Comparison of ENCODE assay signal across 12 mouse cellular contexts in the genomic region with DNA sequence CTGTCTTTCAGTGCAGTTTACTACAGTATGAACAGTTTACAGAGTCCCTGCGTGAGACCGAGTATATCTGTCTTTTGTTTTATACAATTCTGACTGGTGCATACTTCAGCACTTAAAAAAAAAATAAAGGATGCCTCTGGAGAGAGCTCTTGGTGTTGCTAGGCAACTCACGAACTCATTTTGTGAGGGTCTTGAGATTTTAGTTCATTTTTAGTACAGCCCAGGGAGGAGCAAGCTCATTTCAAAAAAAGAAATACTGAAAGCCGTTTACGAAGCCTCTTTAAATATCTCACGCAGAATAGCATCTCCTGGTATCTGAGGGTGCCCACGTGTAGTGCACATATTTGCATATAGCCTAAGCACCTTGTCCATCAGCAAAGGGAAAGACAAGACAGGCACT. TPM values are rescaled to one million over a fixed set of nuclear protein-coding genes. Genes with fewer than 3 reads are reported as not detected.
DNase-seq lines count a peak whose midpoint lies in the region; ATAC-seq lines count a peak whose summit lies in the region.
"Had no signal": no experiment of that assay in that cellular context is flagged by ENCODE, and none has a peak within 500 bp of the region (broad histone marks: within the 10 kb centered on the region; RNA-seq: fewer than 3 reads in every experiment).

No protein-coding gene starts in this region.

- no peaks in the 10 kb centered on the region for H3K36me3 ChIP-seq in embryonic facial prominence, embryonic 11.5 days (replicated peaks; ENCODE audit: control insufficient read depth, insufficient read depth, low read depth, low read length)
- H3K36me3 ChIP-seq in embryonic facial prominence, embryonic 10.5 days (replicated peaks): peaks cover 22% of the 10 kb centered on the region
- H3K36me3 ChIP-seq in hindbrain, embryonic 10.5 days: peaks cover 32% of the 10 kb centered on the region
- H3K36me3 ChIP-seq in midbrain, embryonic 16.5 days (ENCODE audit: control insufficient read depth, insufficient read depth, low read length): peaks cover 11% of the 10 kb centered on the region
- H3K36me3 ChIP-seq in kidney, embryonic 16.5 days (ENCODE audit: insufficient read depth, low read length): peaks cover 9% of the 10 kb centered on the region; the same call in 1 of the 2 replicates
- H3K36me3 ChIP-seq: G1E had no signal

- H3K4me2 ChIP-seq in embryonic facial prominence, embryonic 11.5 days (ENCODE audit: low read depth, low read length): no peak overlapping the region
- H3K4me2 ChIP-seq in midbrain, embryonic 16.5 days (ENCODE audit: low read length): peak overlapping the region; percentile 31
- H3K4me2 ChIP-seq in kidney, embryonic 16.5 days (replicated peaks; ENCODE audit: low read depth, low read length): no peak overlapping the region
- H3K4me2 ChIP-seq: liver, embryonic 13.5 days had no signal

- 47% methylated on average over 7 of the region's 7 CpGs for WGBS in embryonic facial prominence, embryonic 11.5 days
- 58% methylated on average over 7 of the region's 7 CpGs for WGBS in embryonic facial prominence, embryonic 10.5 days
- 21% methylated on average over 7 of the region's 7 CpGs for WGBS in hindbrain, embryonic 10.5 days
- 1% methylated on average over 7 of the region's 7 CpGs for WGBS in midbrain, embryonic 16.5 days
- WGBS in kidney, embryonic 16.5 days: 58% methylated on average over 7 of the region's 7 CpGs

- intact Hi-C loops in left cerebral cortex, postnatal 14 days (cut with DNase I): no loop called here

- H3K4me1 ChIP-seq in embryonic facial prominence, embryonic 11.5 days (ENCODE audit: control insufficient read depth, insufficient read depth, low read length): no peaks in the 10 kb centered on the region
- H3K4me1 ChIP-seq in embryonic facial prominence, embryonic 10.5 days: peaks cover 28% of the 10 kb centered on the region
- H3K4me1 ChIP-seq in hindbrain, embryonic 10.5 days (replicated peaks): peaks cover 31% of the 10 kb centered on the region
- peaks cover 33% of the 10 kb centered on the region for H3K4me1 ChIP-seq in midbrain, embryonic 16.5 days (ENCODE audit: control insufficient read depth, insufficient read depth, low read length)
- H3K4me1 ChIP-seq in kidney, embryonic 16.5 days (ENCODE audit: insufficient read depth, low read length): peaks cover 10% of the 10 kb centered on the region; the same call in 1 of the 2 replicates
- H3K4me1 ChIP-seq: liver, embryonic 13.5 days had no signal

- DNase-seq in embryonic facial prominence, embryonic 11.5 days (ENCODE audit: low spot score): no peak
- DNase-seq in embryonic facial prominence, embryonic 10.5 days (ENCODE audit: low spot score): no peak
- peak; percentile 52 to 70 for DNase-seq in left cerebral cortex, postnatal 14 days (ENCODE audit: low spot score in 2 of 2)
- no peak for DNase-seq in left cerebral cortex, adult 11 months (ENCODE audit: low spot score)
- no peak for DNase-seq in hindbrain, embryonic 10.5 days (ENCODE audit: low spot score)
- no peak for DNase-seq in layer of hippocampus, postnatal 25 days (ENCODE audit: extremely low spot score in 1 of 2, low spot score in 1 of 2)
- DNase-seq: kidney, postnatal 4 days; liver, embryonic 13.5 days had no signal

- H3K27ac ChIP-seq in embryonic facial prominence, embryonic 11.5 days (replicated peaks; ENCODE audit: low read depth, low read length): no peak overlapping the region
- H3K27ac ChIP-seq in embryonic facial prominence, embryonic 10.5 days (replicated peaks): no peak overlapping the region
- peak overlapping the region; percentile 37 for H3K27ac ChIP-seq in hindbrain, embryonic 10.5 days
- peak overlapping the region; percentile 74 for H3K27ac ChIP-seq in midbrain, embryonic 16.5 days (ENCODE audit: low read length)
- no peak overlapping the region for H3K27ac ChIP-seq in kidney, embryonic 16.5 days (ENCODE audit: low read length)
- H3K27ac ChIP-seq: liver, embryonic 13.5 days had no signal

- ATAC-seq in embryonic facial prominence, embryonic 11.5 days (replicated peaks; ENCODE audit: insufficient number of reproducible peaks, low FRiP score, low TSS enrichment, low read depth): 0 out of 2 replicates have a peak, but pooled peaks have one; percentile 14
- ATAC-seq in midbrain, embryonic 16.5 days: peak; percentile 70
- ATAC-seq in kidney, embryonic 16.5 days (ENCODE audit: low FRiP score, low TSS enrichment): no peak
- ATAC-seq: activated CD4-positive, CD25-positive, alpha-beta regulatory T cell, adult 4 months had no signal

- no peak overlapping the region for H3K9ac ChIP-seq in embryonic facial prominence, embryonic 11.5 days (replicated peaks; ENCODE audit: low read length)
- peak overlapping the region; percentile 30; the same call in 1 of the 2 replicates for H3K9ac ChIP-seq in midbrain, embryonic 16.5 days (ENCODE audit: low read depth, low read length)
- no peak overlapping the region for H3K9ac ChIP-seq in kidney, embryonic 16.5 days (replicated peaks; ENCODE audit: low read length)
- H3K9ac ChIP-seq: liver, embryonic 13.5 days had no signal

- H3K27me3 ChIP-seq in embryonic facial prominence, embryonic 11.5 days (ENCODE audit: control insufficient read depth, insufficient read depth, low read length): no peaks in the 10 kb centered on the region
- H3K27me3 ChIP-seq in embryonic facial prominence, embryonic 10.5 days (replicated peaks; ENCODE audit: low read depth, poor library complexity, severe bottlenecking): no peaks in the 10 kb centered on the region
- H3K27me3 ChIP-seq in hindbrain, embryonic 10.5 days (ENCODE audit: insufficient read depth, poor library complexity, severe bottlenecking): no peaks in the 10 kb centered on the region
- H3K27me3 ChIP-seq in midbrain, embryonic 16.5 days (ENCODE audit: control insufficient read depth, insufficient read depth, low read depth, low read length): no peaks in the 10 kb centered on the region
- H3K27me3 ChIP-seq in kidney, embryonic 16.5 days (ENCODE audit: insufficient read depth, low read length): no peaks in the 10 kb centered on the region
- H3K27me3 ChIP-seq: liver, embryonic 13.5 days had no signal

- no peak overlapping the region for H3K4me3 ChIP-seq in embryonic facial prominence, embryonic 11.5 days (ENCODE audit: low read depth, low read length)
- no peak overlapping the region for H3K4me3 ChIP-seq in embryonic facial prominence, embryonic 10.5 days
- H3K4me3 ChIP-seq in hindbrain, embryonic 10.5 days: no peak overlapping the region
- H3K4me3 ChIP-seq in midbrain, embryonic 16.5 days (ENCODE audit: low read depth, low read length): no peak overlapping the region
- no peak overlapping the region for H3K4me3 ChIP-seq in kidney, embryonic 16.5 days (ENCODE audit: low read length)
- H3K4me3 ChIP-seq: liver, embryonic 13.5 days had no signal

- H3K9me3 ChIP-seq in embryonic facial prominence, embryonic 11.5 days (replicated peaks; ENCODE audit: control insufficient read depth, low read length): no peaks in the 10 kb centered on the region
- H3K9me3 ChIP-seq in embryonic facial prominence, embryonic 10.5 days: no peaks in the 10 kb centered on the region
- no peaks in the 10 kb centered on the region for H3K9me3 ChIP-seq in hindbrain, embryonic 10.5 days
- no peaks in the 10 kb centered on the region for H3K9me3 ChIP-seq in midbrain, embryonic 16.5 days (replicated peaks; ENCODE audit: control insufficient read depth, low read length, poor library complexity, severe bottlenecking)
- H3K9me3 ChIP-seq in kidney, embryonic 16.5 days (ENCODE audit: low read length): no peaks in the 10 kb centered on the region
- H3K9me3 ChIP-seq: liver, embryonic 13.5 days had no signal

RNA-seq across cellular contexts. Expression of a gene that starts 20.9 kb away (rescaled TPM):
- polyA plus RNA-seq in embryonic facial prominence, embryonic 11.5 days (2014; fragmentation: Nextera tagmentation; extraction: Ambion mirVana): 34.1 and 38.7 TPM in 2 replicates
- polyA plus RNA-seq in embryonic facial prominence, embryonic 10.5 days (2016; fragmentation: Nextera tagmentation; extraction: Ambion mirVana): 30.4 and 33.7 TPM in 2 replicates
- total RNA-seq in left cerebral cortex, postnatal 14 days (2021): 10 to 100 TPM; 81.3 to 84.9 TPM
- 48.3 and 58.4 TPM in 2 replicates for polyA plus RNA-seq in hindbrain, embryonic 10.5 days (2016; fragmentation: Nextera tagmentation; extraction: Ambion mirVana)
- 205 TPM in 2 replicates for polyA plus RNA-seq in midbrain, embryonic 16.5 days (2015; fragmentation: Nextera tagmentation; extraction: Ambion mirVana)
- polyA plus RNA-seq in kidney, embryonic 16.5 days (2015; fragmentation: Nextera tagmentation; extraction: Ambion mirVana): 37.2 and 39.3 TPM in 2 replicates
- 10 to 100 TPM; 18.0 to 24.3 TPM for total RNA-seq in layer of hippocampus, postnatal 25 days (2021)
- polyA plus RNA-seq: G1E had no signal

RNA-seq across cellular contexts. Expression of a gene that starts 54.9 kb away (rescaled TPM):
- 37.1 and 43.9 TPM in 2 replicates for polyA plus RNA-seq in embryonic facial prominence, embryonic 11.5 days (2014; fragmentation: Nextera tagmentation; extraction: Ambion mirVana)
- polyA plus RNA-seq in embryonic facial prominence, embryonic 10.5 days (2016; fragmentation: Nextera tagmentation; extraction: Ambion mirVana): 31.0 and 36.6 TPM in 2 replicates
- 1 to 10 TPM; 8.7 to 9.0 TPM for total RNA-seq in left cerebral cortex, postnatal 14 days (2021)
- 39.9 and 42.1 TPM in 2 replicates for polyA plus RNA-seq in hindbrain, embryonic 10.5 days (2016; fragmentation: Nextera tagmentation; extraction: Ambion mirVana)
- polyA plus RNA-seq in midbrain, embryonic 16.5 days (2015; fragmentation: Nextera tagmentation; extraction: Ambion mirVana): 14.7 and 16.5 TPM in 2 replicates
- 24.7 and 33.1 TPM in 2 replicates for polyA plus RNA-seq in kidney, embryonic 16.5 days (2015; fragmentation: Nextera tagmentation; extraction: Ambion mirVana)
- total RNA-seq in layer of hippocampus, postnatal 25 days (2021): 10 to 100 TPM; 11.2 to 14.6 TPM

Comparison
In these comparisons a context has a peak if more than half of its experiments do, and no peak if none do; other contexts are left out.
1. DNase-seq: peak in left cerebral cortex, postnatal 14 days (2 of 2); none in embryonic facial prominence, embryonic 11.5 days (single experiment), embryonic facial prominence, embryonic 10.5 days (single experiment), left cerebral cortex, adult 11 months (single experiment), hindbrain, embryonic 10.5 days (single experiment) and layer of hippocampus, postnatal 25 days (0 of 2).
2. H3K27ac ChIP-seq: peak in hindbrain, embryonic 10.5 days (single experiment) and midbrain, embryonic 16.5 days (single experiment); none in embryonic facial prominence, embryonic 11.5 days (single experiment), embryonic facial prominence, embryonic 10.5 days (single experiment) and kidney, embryonic 16.5 days (single experiment).